ENCODE assay signal across 21 mouse cellular contexts in genomic region chr8:127185897-127186296, GRCm38 (mm10).
A peak's percentile ranks its signal among the peaks of the same experiment; 100 is the strongest.
DNase-seq lines count a peak whose midpoint lies in the region; ATAC-seq lines count a peak whose summit lies in the region.
"Had no signal": no experiment of that assay in that cellular context is flagged by ENCODE, and none has a peak within 500 bp of the region (broad histone marks: within the 10 kb centered on the region; RNA-seq: fewer than 3 reads in every experiment).

No protein-coding gene starts in this region.

- no peak overlapping the region for H3K9ac ChIP-seq in forebrain, embryonic 15.5 days (replicated peaks)
- no peak overlapping the region for H3K9ac ChIP-seq in heart, embryonic 16.5 days (ENCODE audit: low read length)
- no peak overlapping the region for H3K9ac ChIP-seq in kidney, embryonic 14.5 days (ENCODE audit: low read depth, low read length)
- no peak overlapping the region for H3K9ac ChIP-seq in midbrain, embryonic 15.5 days
- no peak overlapping the region for H3K9ac ChIP-seq in midbrain, embryonic 11.5 days (ENCODE audit: low read length)
- H3K9ac ChIP-seq: embryonic facial prominence, embryonic 12.5 days; forebrain, embryonic 12.5 days; forebrain, postnatal 0 days; hindbrain, embryonic 13.5 days had no signal

- H3K4me3 ChIP-seq in forebrain, embryonic 10.5 days, result no peak overlapping the region
- H3K4me3 ChIP-seq in forebrain, embryonic 15.5 days, result no peak overlapping the region
- H3K4me3 ChIP-seq in heart, embryonic 16.5 days (ENCODE audit: low read length), result no peak overlapping the region
- no peak overlapping the region for H3K4me3 ChIP-seq in kidney, embryonic 14.5 days (ENCODE audit: low read length)
- no peak overlapping the region for H3K4me3 ChIP-seq in midbrain, embryonic 15.5 days
- H3K4me3 ChIP-seq in midbrain, embryonic 11.5 days (ENCODE audit: low read depth, low read length), result no peak overlapping the region
- H3K4me3 ChIP-seq: embryonic facial prominence, embryonic 12.5 days; forebrain, embryonic 12.5 days; hindbrain, embryonic 13.5 days had no signal

- no peak for DNase-seq in forebrain, embryonic 10.5 days (ENCODE audit: extremely low spot score, low spot score)
- no peak for DNase-seq in heart, postnatal 14 days
- no peak for DNase-seq in kidney, postnatal 14 days
- DNase-seq in midbrain, embryonic 11.5 days (ENCODE audit: low spot score, missing footprints), result no peak
- DNase-seq: adrenal gland, postnatal 14 days; cerebellum, adult 11-12 months; cerebellum, adult 9-10 months; cerebellum, postnatal 25 days; forebrain, postnatal 0 days; gastrocnemius, postnatal 14 days had no signal

- H3K4me2 ChIP-seq in forebrain, embryonic 15.5 days (replicated peaks), result no peak overlapping the region
- H3K4me2 ChIP-seq in heart, embryonic 16.5 days (ENCODE audit: low read depth, low read length), result no peak overlapping the region
- H3K4me2 ChIP-seq in kidney, embryonic 14.5 days (replicated peaks; ENCODE audit: low read depth, low read length), result no peak overlapping the region
- H3K4me2 ChIP-seq in midbrain, embryonic 15.5 days, result no peak overlapping the region
- no peak overlapping the region for H3K4me2 ChIP-seq in midbrain, embryonic 11.5 days
- H3K4me2 ChIP-seq: embryonic facial prominence, embryonic 12.5 days; forebrain, embryonic 12.5 days; heart, embryonic 11.5 days; hindbrain, embryonic 13.5 days had no signal

- peaks cover 61% of the 10 kb centered on the region for H3K4me1 ChIP-seq in forebrain, embryonic 10.5 days
- peaks cover 23% of the 10 kb centered on the region for H3K4me1 ChIP-seq in forebrain, embryonic 15.5 days
- peaks cover 36% of the 10 kb centered on the region for H3K4me1 ChIP-seq in heart, embryonic 16.5 days (ENCODE audit: control insufficient read depth, insufficient read depth, low read length)
- H3K4me1 ChIP-seq in kidney, embryonic 14.5 days (ENCODE audit: control insufficient read depth, insufficient read depth, low read length), result peaks cover 22% of the 10 kb centered on the region
- H3K4me1 ChIP-seq in midbrain, embryonic 15.5 days, result peaks cover 59% of the 10 kb centered on the region
- peaks cover 8% of the 10 kb centered on the region; the same call in 1 of the 2 replicates for H3K4me1 ChIP-seq in midbrain, embryonic 11.5 days (ENCODE audit: control insufficient read depth, insufficient read depth, low read length)

- 74% methylated on average over 7 of the region's 7 CpGs for WGBS in forebrain, embryonic 10.5 days
- WGBS in forebrain, embryonic 15.5 days, result 40% methylated on average over 7 of the region's 7 CpGs
- 48% methylated on average over 7 of the region's 7 CpGs for WGBS in heart, embryonic 16.5 days
- 68% methylated on average over 7 of the region's 7 CpGs for WGBS in kidney, embryonic 14.5 days
- 61% methylated on average over 7 of the region's 7 CpGs for WGBS in midbrain, embryonic 15.5 days
- 79% methylated on average over 7 of the region's 7 CpGs for WGBS in midbrain, embryonic 11.5 days

- peak overlapping the region; percentile 13; the same call in 1 of the 2 replicates for H3K27ac ChIP-seq in forebrain, embryonic 10.5 days
- no peak overlapping the region for H3K27ac ChIP-seq in forebrain, embryonic 15.5 days (replicated peaks)
- no peak overlapping the region for H3K27ac ChIP-seq in heart, embryonic 16.5 days (ENCODE audit: low read length)
- H3K27ac ChIP-seq in kidney, embryonic 14.5 days (ENCODE audit: low read depth, low read length), result no peak overlapping the region
- H3K27ac ChIP-seq in midbrain, embryonic 15.5 days, result 0 out of 2 replicates have a peak overlapping the region, but pooled peaks have one; percentile 5
- H3K27ac ChIP-seq in midbrain, embryonic 11.5 days (ENCODE audit: low read depth, low read length), result no peak overlapping the region
- H3K27ac ChIP-seq: embryonic facial prominence, embryonic 12.5 days; forebrain, embryonic 12.5 days had no signal

- H3K27me3 ChIP-seq in forebrain, embryonic 10.5 days (ENCODE audit: poor library complexity, severe bottlenecking), result no peaks in the 10 kb centered on the region
- no peaks in the 10 kb centered on the region for H3K27me3 ChIP-seq in forebrain, embryonic 15.5 days
- H3K27me3 ChIP-seq in heart, embryonic 16.5 days (ENCODE audit: control insufficient read depth, insufficient read depth, low read length), result no peaks in the 10 kb centered on the region
- H3K27me3 ChIP-seq in kidney, embryonic 14.5 days (ENCODE audit: control insufficient read depth, insufficient read depth, low read length), result no peaks in the 10 kb centered on the region
- no peaks in the 10 kb centered on the region for H3K27me3 ChIP-seq in midbrain, embryonic 15.5 days (replicated peaks)
- H3K27me3 ChIP-seq in midbrain, embryonic 11.5 days (ENCODE audit: control insufficient read depth, insufficient read depth, low read length), result no peaks in the 10 kb centered on the region
- H3K27me3 ChIP-seq: embryonic facial prominence, embryonic 12.5 days; forebrain, embryonic 12.5 days; hindbrain, embryonic 13.5 days; Patski had no signal

- H3K9me3 ChIP-seq in forebrain, embryonic 10.5 days, result no peaks in the 10 kb centered on the region
- H3K9me3 ChIP-seq in forebrain, embryonic 15.5 days, result no peaks in the 10 kb centered on the region
- H3K9me3 ChIP-seq in heart, embryonic 16.5 days (replicated peaks; ENCODE audit: control insufficient read depth, low read length), result no peaks in the 10 kb centered on the region
- H3K9me3 ChIP-seq in kidney, embryonic 14.5 days (ENCODE audit: control insufficient read depth, low read length), result no peaks in the 10 kb centered on the region
- H3K9me3 ChIP-seq in midbrain, embryonic 15.5 days, result no peaks in the 10 kb centered on the region
- H3K9me3 ChIP-seq in midbrain, embryonic 11.5 days (ENCODE audit: control insufficient read depth, low read length), result no peaks in the 10 kb centered on the region
- H3K9me3 ChIP-seq: embryonic facial prominence, embryonic 12.5 days; forebrain, embryonic 12.5 days; hindbrain, embryonic 13.5 days had no signal

- H3K36me3 ChIP-seq in forebrain, embryonic 10.5 days (replicated peaks), result no peaks in the 10 kb centered on the region
- H3K36me3 ChIP-seq in forebrain, embryonic 15.5 days, result no peaks in the 10 kb centered on the region
- no peaks in the 10 kb centered on the region for H3K36me3 ChIP-seq in heart, embryonic 16.5 days (ENCODE audit: control insufficient read depth, insufficient read depth)
- H3K36me3 ChIP-seq in kidney, embryonic 14.5 days (ENCODE audit: control insufficient read depth, insufficient read depth, low read length), result no peaks in the 10 kb centered on the region
- no peaks in the 10 kb centered on the region for H3K36me3 ChIP-seq in midbrain, embryonic 15.5 days (replicated peaks)
- no peaks in the 10 kb centered on the region for H3K36me3 ChIP-seq in midbrain, embryonic 11.5 days (ENCODE audit: control insufficient read depth, insufficient read depth, low read length)
- H3K36me3 ChIP-seq: embryonic facial prominence, embryonic 12.5 days; forebrain, embryonic 12.5 days; hindbrain, embryonic 13.5 days had no signal

- no peak for ATAC-seq in forebrain, embryonic 15.5 days (replicated peaks)
- ATAC-seq in heart, embryonic 16.5 days (replicated peaks; ENCODE audit: extremely low read depth, insufficient read depth, low FRiP score), result peak; percentile 53; the same call in 1 of the 2 replicates
- 0 out of 2 replicates have a peak, but pooled peaks have one; percentile 30 for ATAC-seq in kidney, embryonic 14.5 days (ENCODE audit: low FRiP score, low TSS enrichment)
- no peak for ATAC-seq in midbrain, embryonic 15.5 days (replicated peaks)
- no peak for ATAC-seq in midbrain, embryonic 11.5 days (ENCODE audit: low FRiP score)
- ATAC-seq: activated CD4-positive, CD25-positive, alpha-beta regulatory T cell, adult 4 months; forebrain, postnatal 0 days; intestine, postnatal 0 days; Patski had no signal

- intact Hi-C loops in heart, postnatal 14 days (cut with DNase I), result loop anchor here (5.0 kb wide), 1 partner anchor 1306 kb away; no protein-coding TSS in a partner anchor

Comparison
In these comparisons a context has a peak if more than half of its experiments do, and no peak if none do; other contexts are left out.
1. H3K27ac ChIP-seq: peak in forebrain, embryonic 10.5 days (single experiment) and midbrain, embryonic 15.5 days (single experiment); none in forebrain, embryonic 15.5 days (single experiment), heart, embryonic 16.5 days (single experiment), kidney, embryonic 14.5 days (single experiment) and midbrain, embryonic 11.5 days (single experiment).
2. ATAC-seq: peak in heart, embryonic 16.5 days (single experiment) and kidney, embryonic 14.5 days (single experiment); none in forebrain, embryonic 15.5 days (single experiment), midbrain, embryonic 15.5 days (single experiment) and midbrain, embryonic 11.5 days (single experiment).